Mouse (Mus musculus): ENCODE results near the gene Adi1. TPM values are rescaled to one million over a fixed set of nuclear protein-coding genes. Genes with fewer than 3 reads are reported as not detected.

Adi1 gene
- total RNA-seq, 2 experiments from 2014 or later, result 43.9 to 113 TPM

Other genes starting within 250 kb of the Adi1 start
- gene Dcdc2c, start 122.8 kb upstream of the Adi1 start, total RNA-seq (2014; fragmentation: Nextera tagmentation), result not detected in 2 replicates
- 0.34 and 0.62 TPM in 2 replicates for gene Dcdc2c, start 122.8 kb upstream of the Adi1 start, total RNA-seq (2017)
- not detected in 2 replicates for gene Allc, start 92.7 kb upstream of the Adi1 start, total RNA-seq (2014; fragmentation: Nextera tagmentation)
- gene Allc, start 92.7 kb upstream of the Adi1 start, total RNA-seq (2017), result not detected in 2 replicates
- gene Colec11, start 51.9 kb upstream of the Adi1 start, total RNA-seq (2014; fragmentation: Nextera tagmentation), result not detected in 2 replicates
- 0.62 TPM in 1 of 2 replicates, not detected in the other for gene Colec11, start 51.9 kb upstream of the Adi1 start, total RNA-seq (2017)
- gene Rps7, start 39.3 kb upstream of the Adi1 start, total RNA-seq (2014; fragmentation: Nextera tagmentation), result 3,179 and 3,718 TPM in 2 replicates
- 5,371 and 5,776 TPM in 2 replicates for gene Rps7, start 39.3 kb upstream of the Adi1 start, total RNA-seq (2017)
- gene Rnaseh1, start 25.6 kb upstream of the Adi1 start, total RNA-seq (2014; fragmentation: Nextera tagmentation), result 31.3 and 37.1 TPM in 2 replicates
- 26.2 and 33.5 TPM in 2 replicates for gene Rnaseh1, start 25.6 kb upstream of the Adi1 start, total RNA-seq (2017)
- 40.9 and 41.2 TPM in 2 replicates for gene Trappc12, start 75.2 kb downstream of the Adi1 start, total RNA-seq (2014; fragmentation: Nextera tagmentation)
- 40.5 and 46.5 TPM in 2 replicates for gene Trappc12, start 75.2 kb downstream of the Adi1 start, total RNA-seq (2017)
- 23.6 and 31.2 TPM in 2 replicates for gene Eipr1, start 76.6 kb downstream of the Adi1 start, total RNA-seq (2014; fragmentation: Nextera tagmentation)
- gene Eipr1, start 76.6 kb downstream of the Adi1 start, total RNA-seq (2017), result 24.4 and 25.5 TPM in 2 replicates